ENCODE assay signal across 24 mouse cellular contexts in the genomic region with DNA sequence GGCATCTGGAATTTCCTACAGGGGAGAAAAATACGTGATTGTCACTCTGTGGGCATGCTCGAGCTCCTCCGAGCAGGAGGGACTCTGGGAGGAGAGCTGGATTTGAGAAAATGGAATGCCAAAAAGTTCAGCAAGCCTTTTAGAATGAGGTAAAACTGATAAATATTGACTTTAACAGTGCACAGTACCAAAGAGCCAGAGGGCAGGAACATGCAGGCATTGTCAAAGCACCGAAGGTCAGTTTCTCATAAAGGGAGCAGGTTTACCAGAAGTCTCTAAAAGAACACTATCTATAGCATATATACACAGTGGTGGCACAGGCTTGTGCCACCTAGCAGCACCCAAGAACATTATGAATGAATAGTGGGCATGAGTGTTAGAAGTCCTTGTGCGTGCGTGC. TPM values are rescaled to one million over a fixed set of nuclear protein-coding genes. Genes with fewer than 3 reads are reported as not detected.
"Had no signal": no experiment of that assay in that cellular context is flagged by ENCODE, and none has a peak within 500 bp of the region (broad histone marks: within the 10 kb centered on the region; RNA-seq: fewer than 3 reads in every experiment).

No protein-coding gene starts in this region.

- H3K27ac ChIP-seq: midbrain, embryonic 13.5 days; midbrain, embryonic 15.5 days; neural tube, embryonic 13.5 days; neural tube, embryonic 15.5 days had no signal

- ATAC-seq: midbrain, embryonic 13.5 days; midbrain, embryonic 15.5 days had no signal

- H3K27me3 ChIP-seq: midbrain, embryonic 15.5 days; neural tube, embryonic 13.5 days; neural tube, embryonic 15.5 days had no signal

- DNase-seq: lung, adult 18-20 months; lung, embryonic 14.5 days; lung, postnatal 10 days; lung, postnatal 4 days; retina, postnatal 1 day; right cerebral cortex, adult 18-20 months; right cerebral cortex, postnatal 25 days; right cerebral cortex, postnatal 4 days; spleen, adult 18-20 months; thymus, adult 18-20 months; thymus, postnatal 14 days; thymus, postnatal 36 days had no signal

- H3K9me3 ChIP-seq: megakaryocyte, embryonic 14.5 days; midbrain, embryonic 13.5 days; midbrain, embryonic 15.5 days; neural tube, embryonic 13.5 days; neural tube, embryonic 15.5 days had no signal

- H3K4me1 ChIP-seq: midbrain, embryonic 13.5 days; midbrain, embryonic 15.5 days; neural tube, embryonic 13.5 days; neural tube, embryonic 15.5 days had no signal

- H3K9ac ChIP-seq: lung, embryonic 14.5 days; midbrain, embryonic 13.5 days; midbrain, embryonic 15.5 days; neural tube, embryonic 13.5 days; neural tube, embryonic 15.5 days had no signal

- H3K4me3 ChIP-seq: megakaryocyte, embryonic 14.5 days; midbrain, embryonic 13.5 days; midbrain, embryonic 15.5 days; neural tube, embryonic 13.5 days; neural tube, embryonic 15.5 days had no signal

- H3K4me2 ChIP-seq: lung, embryonic 14.5 days; midbrain, embryonic 11.5 days; midbrain, embryonic 13.5 days; midbrain, embryonic 15.5 days; neural tube, embryonic 13.5 days; neural tube, embryonic 15.5 days had no signal

- H3K36me3 ChIP-seq: midbrain, embryonic 13.5 days; midbrain, embryonic 15.5 days; neural tube, embryonic 13.5 days; neural tube, embryonic 15.5 days had no signal

RNA-seq across cellular contexts. Expression of a gene that starts 16.0 kb away (rescaled TPM):
- total RNA-seq: monocyte, adult 5-6 weeks had no signal
- polyA plus RNA-seq: midbrain, embryonic 11.5 days had no signal

RNA-seq across cellular contexts. Expression of a gene that starts 17.4 kb away (rescaled TPM):
- total RNA-seq: midbrain, postnatal 0 days; monocyte, adult 5-6 weeks had no signal
- polyA plus RNA-seq: lung, embryonic 14.5 days; lung, embryonic 16.5 days; midbrain, embryonic 11.5 days; midbrain, embryonic 13.5 days; midbrain, embryonic 15.5 days; midbrain, postnatal 0 days; neural tube, embryonic 11.5 days; neural tube, embryonic 13.5 days; neural tube, embryonic 15.5 days; stomach, embryonic 14.5 days; stomach, embryonic 16.5 days had no signal
